Mouse (Mus musculus): ENCODE data around the gene Ngef. TPM values are rescaled to one million over a fixed set of nuclear protein-coding genes. Genes with fewer than 3 reads are reported as not detected.
"Not testable (repeated sequence)": the region's sequence is repeated elsewhere in the genome, so short reads cannot be mapped to it uniquely, and the experiment has no call there.

The Ngef gene
- polyA plus RNA-seq, 1 experiment, result 38.1 TPM

DNA sequence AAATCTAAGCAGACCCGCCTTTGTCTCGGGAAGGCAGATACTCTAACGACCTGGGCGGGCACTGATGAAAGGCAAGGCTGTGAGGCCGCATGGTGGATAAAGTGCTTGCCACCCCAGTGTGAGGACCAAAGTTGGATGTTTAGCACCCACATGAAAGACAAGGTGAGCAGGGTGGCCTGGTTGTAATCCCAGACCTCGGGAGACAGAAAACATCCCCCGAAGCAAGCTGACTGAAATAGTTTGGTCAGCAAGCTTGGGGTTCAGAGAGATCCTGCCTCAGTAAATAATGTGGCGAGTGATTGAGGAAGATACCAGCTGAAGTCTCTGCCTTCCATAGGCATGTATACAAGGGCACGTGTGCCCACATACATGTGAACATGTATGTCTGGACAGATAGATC is 106.2 kb downstream of the Ngef start:
- H3K4me3 ChIP-seq (ENCODE audit: insufficient read depth, low read depth, low read length), result no peak overlapping the region
- WGBS, result 45% methylated on average over 9 of the region's 9 CpGs
- H3K4me1 ChIP-seq (ENCODE audit: control insufficient read depth, insufficient read depth, low read length), result peaks cover 4% of the 10 kb centered on the region; the same call in 1 of the 2 replicates
- H3K27me3 ChIP-seq (replicated peaks; ENCODE audit: control insufficient read depth, insufficient read depth, low read length), result no peaks in the 10 kb centered on the region
- no peak for DNase-seq
- TF ChIP-seq CTCF (conservative IDR thresholded peaks at IDR 0.05; ENCODE audit: insufficient read depth, insufficient read length, low read depth, low read length), result no peak
- no peak for TF ChIP-seq POLR2A (IDR thresholded peaks at IDR 0.05; ENCODE audit: low read depth, low read length)
- H3K36me3 ChIP-seq (ENCODE audit: control insufficient read depth, insufficient read depth, low read length), result no peaks in the 10 kb centered on the region
- no peak overlapping the region; the same call in 1 of the 2 replicates for H3K27ac ChIP-seq (ENCODE audit: insufficient read depth, low read depth, low read length)

DNA sequence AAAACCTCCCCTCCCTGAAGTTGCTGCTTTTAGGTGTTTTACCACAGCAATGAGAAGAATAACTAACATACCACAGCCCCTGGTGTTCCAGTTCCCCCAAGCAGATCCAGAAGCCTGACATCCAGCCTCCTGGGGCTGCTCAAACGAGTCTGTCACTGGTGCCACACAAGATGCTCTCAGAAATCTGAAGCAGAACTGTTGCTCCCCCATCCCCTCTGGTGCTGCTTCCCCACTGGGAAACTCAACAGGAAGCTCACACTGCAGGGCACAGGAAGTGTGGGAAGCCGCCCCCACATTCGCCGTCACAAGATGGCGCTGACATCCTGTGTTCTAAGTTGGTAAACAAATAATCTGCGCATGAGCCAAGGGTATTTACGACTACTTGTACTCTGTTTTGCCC is 113.8 kb downstream of the Ngef start:
- not testable (repeated sequence) for H3K4me3 ChIP-seq (ENCODE audit: insufficient read depth, low read depth, low read length); H3K4me1 ChIP-seq (ENCODE audit: control insufficient read depth, insufficient read depth, low read length); H3K27ac ChIP-seq (ENCODE audit: insufficient read depth, low read depth, low read length); DNase-seq; H3K27me3 ChIP-seq (replicated peaks; ENCODE audit: control insufficient read depth, insufficient read depth, low read length); H3K36me3 ChIP-seq (ENCODE audit: control insufficient read depth, insufficient read depth, low read length)
- WGBS, result 69% methylated on average over 6 of the region's 7 CpGs

DNA sequence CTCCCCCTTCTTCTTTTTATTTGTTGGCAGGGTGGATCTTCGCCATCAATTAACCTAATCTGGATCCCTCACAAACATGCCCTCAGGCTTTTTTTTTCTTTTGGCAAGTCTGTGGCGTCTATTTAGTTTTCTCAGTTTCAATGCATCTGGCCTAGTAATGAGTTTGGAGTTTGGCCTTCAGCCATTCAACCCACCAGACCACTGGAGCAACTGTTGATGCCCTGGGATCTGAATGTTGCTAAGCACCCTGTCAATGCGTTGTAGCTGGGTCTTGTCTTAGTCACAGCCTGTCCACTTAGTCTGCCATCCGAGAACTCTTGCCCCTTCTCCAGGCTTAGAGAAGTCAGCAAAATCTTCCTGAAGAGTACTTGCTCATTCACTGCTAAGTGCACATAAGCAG is 115.6 kb downstream of the Ngef start:
- no peaks in the 10 kb centered on the region for H3K4me1 ChIP-seq (ENCODE audit: control insufficient read depth, insufficient read depth, low read length)
- no peak for DNase-seq
- H3K36me3 ChIP-seq (ENCODE audit: control insufficient read depth, insufficient read depth, low read length), result no peaks in the 10 kb centered on the region
- TF ChIP-seq CTCF (conservative IDR thresholded peaks at IDR 0.05; ENCODE audit: insufficient read depth, insufficient read length, low read depth, low read length) (no peak), POLR2A (IDR thresholded peaks at IDR 0.05; ENCODE audit: low read depth, low read length) (no peak)
- no peak overlapping the region for H3K27ac ChIP-seq (ENCODE audit: insufficient read depth, low read depth, low read length)
- 89% methylated on average over 4 of the region's 4 CpGs for WGBS
- no peak overlapping the region for H3K4me3 ChIP-seq (ENCODE audit: insufficient read depth, low read depth, low read length)
- H3K27me3 ChIP-seq (replicated peaks; ENCODE audit: control insufficient read depth, insufficient read depth, low read length), result no peaks in the 10 kb centered on the region

DNA sequence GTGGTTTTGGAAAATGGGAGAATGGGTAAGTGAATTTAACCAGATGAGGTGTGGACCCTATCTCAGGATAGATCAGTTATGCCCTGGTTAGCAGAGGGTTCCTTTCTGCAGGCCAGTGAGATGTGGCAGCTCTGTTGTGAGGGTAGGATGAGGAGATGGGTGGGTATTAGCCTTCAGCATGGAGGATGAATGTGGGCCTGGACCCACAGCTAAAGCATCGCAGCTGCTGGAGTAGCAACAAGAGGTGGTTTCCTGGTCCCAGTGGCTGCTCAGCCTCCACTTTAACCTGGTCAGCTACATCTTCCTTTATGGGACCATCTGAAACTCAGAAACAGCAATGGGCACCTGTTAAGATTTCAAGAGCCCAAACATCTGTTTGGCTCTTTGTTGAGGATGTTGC is 117.2 kb downstream of the Ngef start:
- Histone ChIP-seq H3K27me3 (replicated peaks; ENCODE audit: control insufficient read depth, insufficient read depth, low read length) (no peaks in the 10 kb centered on the region), H3K4me1 (ENCODE audit: control insufficient read depth, insufficient read depth, low read length) (no peaks in the 10 kb centered on the region), H3K36me3 (ENCODE audit: control insufficient read depth, insufficient read depth, low read length) (no peaks in the 10 kb centered on the region; the same call in 1 of the 2 replicates), H3K27ac (ENCODE audit: insufficient read depth, low read depth, low read length) (no peak overlapping the region), H3K4me3 (ENCODE audit: insufficient read depth, low read depth, low read length) (no peak overlapping the region)
- WGBS, result 94% methylated on average over 1 of the region's 1 CpGs
- no peak for DNase-seq
- no peak for TF ChIP-seq POLR2A (IDR thresholded peaks at IDR 0.05; ENCODE audit: low read depth, low read length)
- no peak for TF ChIP-seq CTCF (conservative IDR thresholded peaks at IDR 0.05; ENCODE audit: insufficient read depth, insufficient read length, low read depth, low read length)

DNA sequence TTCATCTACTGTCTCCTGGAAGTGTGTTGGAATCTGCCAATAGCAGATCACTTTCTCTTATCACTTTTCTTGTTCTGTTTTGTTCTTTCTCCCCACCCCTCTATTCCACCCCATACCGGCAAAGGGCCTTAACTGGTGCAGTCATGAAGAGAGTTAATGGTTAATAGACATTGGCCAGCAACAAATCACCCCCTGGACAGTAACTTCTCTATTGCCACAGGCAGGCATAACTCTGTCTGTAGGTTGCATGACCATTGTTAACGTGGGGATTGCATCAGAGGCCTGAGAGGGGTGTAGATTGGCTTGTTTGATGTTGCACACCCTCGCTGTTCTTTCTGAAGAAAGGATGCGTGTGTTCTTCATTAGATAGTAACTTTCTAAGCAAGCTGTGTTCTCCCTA is 124.2 kb downstream of the Ngef start:
- H3K36me3 ChIP-seq (ENCODE audit: control insufficient read depth, insufficient read depth, low read length), result peaks cover 22% of the 10 kb centered on the region
- no peak overlapping the region for H3K27ac ChIP-seq (ENCODE audit: insufficient read depth, low read depth, low read length)
- no peak overlapping the region for H3K4me3 ChIP-seq (ENCODE audit: insufficient read depth, low read depth, low read length)
- no peaks in the 10 kb centered on the region for H3K27me3 ChIP-seq (replicated peaks; ENCODE audit: control insufficient read depth, insufficient read depth, low read length)
- peak; percentile 46 for DNase-seq
- TF ChIP-seq CTCF (conservative IDR thresholded peaks at IDR 0.05; ENCODE audit: insufficient read depth, insufficient read length, low read depth, low read length) (no peak), POLR2A (IDR thresholded peaks at IDR 0.05; ENCODE audit: low read depth, low read length) (no peak)
- 54% methylated on average over 4 of the region's 4 CpGs for WGBS
- H3K4me1 ChIP-seq (ENCODE audit: control insufficient read depth, insufficient read depth, low read length), result peaks cover 8% of the 10 kb centered on the region; the same call in 1 of the 2 replicates

DNA sequence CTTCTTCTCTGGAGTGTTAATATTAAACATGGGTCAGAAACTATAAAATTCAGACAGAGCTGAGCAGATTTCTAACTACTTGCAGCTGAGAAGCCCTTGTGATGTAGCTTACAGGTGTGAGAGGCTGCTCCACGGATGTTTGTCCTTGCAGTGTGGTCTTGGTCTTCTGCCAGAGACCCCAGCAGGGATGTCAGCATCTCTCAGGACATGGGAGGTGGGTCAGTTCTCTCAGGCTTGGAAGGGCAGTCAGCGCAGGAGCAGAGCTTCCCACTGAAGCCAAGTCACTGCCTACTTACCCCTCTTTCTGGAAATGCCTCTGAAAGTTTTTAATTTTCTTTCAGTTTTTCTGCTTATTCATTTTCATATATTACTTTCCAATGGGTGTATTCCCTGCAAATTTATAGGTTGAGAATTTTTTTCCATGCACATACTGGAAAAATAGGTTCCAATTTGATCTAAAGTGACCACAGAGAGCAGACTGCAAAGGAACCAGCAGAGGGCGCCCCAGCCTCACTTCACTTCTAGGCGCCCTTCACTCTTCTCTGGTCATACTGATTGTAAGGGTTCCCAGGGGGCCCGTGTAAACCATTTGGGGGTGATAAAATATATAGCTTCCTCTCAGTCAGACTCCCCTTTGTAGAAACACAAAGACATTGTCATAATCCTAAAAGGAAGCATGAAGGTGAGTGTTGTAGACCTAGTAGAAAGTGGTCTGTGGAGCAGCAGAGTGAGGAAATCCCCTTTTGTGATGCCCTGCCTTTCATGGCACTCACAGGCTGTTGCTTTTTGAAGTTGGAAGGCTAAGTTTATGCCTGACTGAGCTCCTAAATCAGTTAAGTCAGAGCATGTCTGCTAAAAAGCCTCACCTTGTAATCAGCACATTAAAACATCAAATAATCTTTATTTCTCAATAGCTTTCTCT is 126.2 kb downstream of the Ngef start:
- Histone ChIP-seq H3K36me3 (ENCODE audit: control insufficient read depth, insufficient read depth, low read length) (peaks cover 22% of the 10 kb centered on the region), H3K27ac (ENCODE audit: insufficient read depth, low read depth, low read length) (no peak overlapping the region), H3K4me3 (ENCODE audit: insufficient read depth, low read depth, low read length) (no peak overlapping the region), H3K4me1 (ENCODE audit: control insufficient read depth, insufficient read depth, low read length) (peaks cover 9% of the 10 kb centered on the region; the same call in 1 of the 2 replicates), H3K27me3 (replicated peaks; ENCODE audit: control insufficient read depth, insufficient read depth, low read length) (no peaks in the 10 kb centered on the region)
- TF ChIP-seq CTCF (conservative IDR thresholded peaks at IDR 0.05; ENCODE audit: insufficient read depth, insufficient read length, low read depth, low read length) (peak; percentile 67), POLR2A (IDR thresholded peaks at IDR 0.05; ENCODE audit: low read depth, low read length) (no peak)
- peak; percentile 48 for DNase-seq
- WGBS, result 39% methylated on average over 5 of the region's 5 CpGs

DNA sequence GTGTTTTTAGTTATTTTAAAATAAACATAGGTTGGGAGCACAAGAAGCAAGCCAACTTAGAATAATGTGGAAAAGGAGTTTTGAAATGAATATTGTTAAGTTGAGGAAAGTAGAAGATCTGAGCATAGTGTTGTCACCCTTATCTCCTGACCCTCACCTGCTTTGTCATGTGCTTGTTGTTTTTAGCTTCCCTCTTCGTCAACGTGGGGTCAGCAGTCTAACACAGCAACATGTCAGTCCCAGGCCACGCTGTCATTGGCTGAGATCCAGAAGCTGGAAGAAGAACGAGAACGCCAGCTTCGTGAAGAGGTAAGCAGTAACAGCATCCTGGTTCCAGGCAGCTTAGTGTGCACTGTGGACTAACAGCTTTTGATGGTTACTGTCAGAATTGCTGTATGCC is 137.1 kb downstream of the Ngef start:
- no peak overlapping the region for H3K4me3 ChIP-seq (ENCODE audit: insufficient read depth, low read depth, low read length)
- H3K4me1 ChIP-seq (ENCODE audit: control insufficient read depth, insufficient read depth, low read length), result no peaks in the 10 kb centered on the region
- H3K27ac ChIP-seq (ENCODE audit: insufficient read depth, low read depth, low read length), result no peak overlapping the region
- no peak for DNase-seq
- WGBS, result 48% methylated on average over 6 of the region's 6 CpGs
- TF ChIP-seq CTCF (conservative IDR thresholded peaks at IDR 0.05; ENCODE audit: insufficient read depth, insufficient read length, low read depth, low read length), result no peak
- no peak for TF ChIP-seq POLR2A (IDR thresholded peaks at IDR 0.05; ENCODE audit: low read depth, low read length)
- peaks cover 26% of the 10 kb centered on the region for H3K36me3 ChIP-seq (ENCODE audit: control insufficient read depth, insufficient read depth, low read length)
- H3K27me3 ChIP-seq (replicated peaks; ENCODE audit: control insufficient read depth, insufficient read depth, low read length), result no peaks in the 10 kb centered on the region
